Mouse (Mus musculus) CH12.LX (cell line): ENCODE measurements around the gene Wdcp.

Source experiments
- CHD1 ChIP-seq: IDR thresholded peaks from 2 replicates; pipeline ENCODE4 v1.6.1; 2012; ENCODE audit warnings: low read depth, low read length, improper control_type of control experiment, inconsistent platforms
- CHD2 ChIP-seq: IDR thresholded peaks from 2 replicates; pipeline ENCODE4 v1.6.1; 2011; ENCODE audit warnings: low read length, improper control_type of control experiment
- CTCF ChIP-seq, 2 experiments: IDR thresholded peaks in 1 of 2; conservative IDR thresholded peaks in 1 of 2; 2 replicates each; pipeline ENCODE4 v1.5.1; 2011 to 2012; ENCODE audit warnings: low read depth in 2 of 2, low read length in 2 of 2, improper control_type of control experiment in 1 of 2, inconsistent platforms in 1 of 2, mild to moderate bottlenecking in 1 of 2, moderate library complexity in 1 of 2
- EP300 ChIP-seq: IDR thresholded peaks from 2 replicates; pipeline ENCODE4 v1.6.1; 2011; ENCODE audit warnings: low read length, improper control_type of control experiment
- JUN ChIP-seq: IDR thresholded peaks from 2 replicates; pipeline ENCODE4 v1.6.1; 2011; ENCODE audit warnings: low read depth, mild to moderate bottlenecking, low read length, improper control_type of control experiment, moderate library complexity; ENCODE audit not compliant: insufficient read depth
- POLR2A ChIP-seq: IDR thresholded peaks from 2 replicates; pipeline ENCODE4 v1.6.1; 2011; ENCODE audit warnings: low read depth, mild to moderate bottlenecking, improper control_type of control experiment, low read length
- SIN3A ChIP-seq: IDR thresholded peaks from 2 replicates; pipeline ENCODE4 v1.6.1; 2012; ENCODE audit warnings: low read length, improper control_type of control experiment, inconsistent platforms
- ZC3H11A ChIP-seq: IDR thresholded peaks from 2 replicates; pipeline ENCODE4 v1.6.1; 2012; ENCODE audit warnings: low read depth, mild to moderate bottlenecking, inconsistent platforms, low read length, improper control_type of control experiment
- ZKSCAN1 ChIP-seq: IDR thresholded peaks from 2 replicates; pipeline ENCODE4 v1.6.1; 2012; ENCODE audit warnings: low read depth, inconsistent platforms, low read length, improper control_type of control experiment, borderline replicate concordance

GRCm38 (mm10) chr12:4811705-4812104, 31.4 kb upstream of the Wdcp start:
- no peak for TF ChIP-seq ZC3H11A
- TF ChIP-seq SIN3A, result no peak
- no peak for TF ChIP-seq POLR2A
- TF ChIP-seq EP300, result no peak
- TF ChIP-seq CHD1, result no peak
- no peak for TF ChIP-seq CTCF (conservative IDR thresholded peaks at IDR 0.05 in 1 of 2, IDR thresholded peaks at IDR 0.05 in 1 of 2; ENCODE audit: low read depth in 2 of 2, low read length in 2 of 2)
- TF ChIP-seq ZKSCAN1, result no peak
- no peak for TF ChIP-seq CHD2
- TF ChIP-seq JUN, result no peak
